Mouse (Mus musculus) liver, postnatal 0 days (tissue): ENCODE measurements at regions not wholly inside any gene's neighbourhood (a gene's known extent, or its start where the extent isn't known, plus 50 kb on each side); places are given as distances from the start of the nearest gene placed in this dataset.
A peak's percentile ranks its signal among the peaks of the same experiment; 100 is the strongest.

ENCODE experiments used
- ATAC-seq: fragments of 200-750 bp; cut with Nextera tagmentation; 2 replicates; pipeline ENCODE4 v1.8.0; 2017; ENCODE audit warnings: mild to moderate bottlenecking, moderate library complexity
- DNase-seq: peaks from one replicate; pipeline ENCODE4 v3.0.0-alpha.2; 2016
- H3K27ac ChIP-seq: fragments of 300-500 bp; sonication (generic); 2 replicates; pipeline ENCODE4 v1.5.1; 2014; ENCODE audit warnings: antibody characterized with exemption, moderate library complexity, mild to moderate bottlenecking, low read depth
- H3K27me3 ChIP-seq: fragments of 300-500 bp; sonication (generic); 2 replicates; pipeline ENCODE4 v1.6.1; 2014; ENCODE audit warnings: low read length, control low read depth, mixed read lengths; ENCODE audit not compliant: insufficient read depth
- H3K36me3 ChIP-seq: fragments of 300-500 bp; sonication (generic); replicated peaks from 2 replicates; pipeline ENCODE4 v1.6.1; 2014; ENCODE audit warnings: mild to moderate bottlenecking, control low read depth, low read length, moderate library complexity, mixed read lengths; ENCODE audit not compliant: insufficient read depth
- H3K4me1 ChIP-seq: fragments of 300-500 bp; sonication (generic); 2 replicates; pipeline ENCODE4 v1.6.1; 2014; ENCODE audit warnings: antibody characterized with exemption, mild to moderate bottlenecking, control low read depth; ENCODE audit not compliant: insufficient read depth
- H3K4me2 ChIP-seq: fragments of 300-500 bp; sonication (generic); 2 replicates; pipeline ENCODE4 v1.6.1; 2014; ENCODE audit warnings: low read depth, mild to moderate bottlenecking, low read length, moderate library complexity, mixed read lengths
- H3K4me3 ChIP-seq: fragments of 300-500 bp; sonication (generic); 2 replicates; pipeline ENCODE4 v1.5.1; 2014; ENCODE audit warnings: low read depth, low read length
- H3K9ac ChIP-seq: fragments of 300-500 bp; sonication (generic); replicated peaks from 2 replicates; pipeline ENCODE4 v1.6.1; 2014; ENCODE audit warnings: mild to moderate bottlenecking, moderate library complexity
- H3K9me3 ChIP-seq: fragments of 300-500 bp; sonication (generic); 2 replicates; pipeline ENCODE4 v1.6.1; 2016; ENCODE audit warnings: mild to moderate bottlenecking, control low read depth, low read length, mixed read lengths
- CTCF ChIP-seq: sonication (generic); IDR thresholded peaks from 2 replicates; pipeline ENCODE4 v1.5.1; 2016; ENCODE audit warnings: antibody characterized with exemption, low read depth
- EP300 ChIP-seq: IDR thresholded peaks from 2 replicates; pipeline ENCODE4 v1.6.1; 2016; ENCODE audit warnings: antibody characterized with exemption, low read depth, mild to moderate bottlenecking
- WGBS: fragments of 180-500 bp; shearing (Covaris S2); extraction: QIAGEN DNeasy Blood & Tissue Kit; methylation state at CpG from one replicate; pipeline ENCODE4 v1.1.7; 2014; ENCODE audit not compliant: insufficient replicate concordance; 5-methylcytosine and 5-hydroxymethylcytosine counted together

GRCm38 (mm10) chr5:111660447-111660846 is 73.3 kb upstream of the Gm26897 start:
- 75% methylated on average over 10 of the region's 10 CpGs for WGBS
- Histone ChIP-seq H3K4me2 (no peak overlapping the region), H3K27me3 (no peaks in the 10 kb centered on the region), H3K9me3 (no peaks in the 10 kb centered on the region), H3K4me1 (no peaks in the 10 kb centered on the region), H3K27ac (no peak overlapping the region), H3K9ac (no peak overlapping the region), H3K4me3 (no peak overlapping the region), H3K36me3 (no peaks in the 10 kb centered on the region)
- TF ChIP-seq CTCF, result no peak
- no peak for ATAC-seq
- DNase-seq, result no peak

GRCm38 (mm10) chr5:111660968-111661367 is 72.8 kb upstream of the Gm26897 start:
- no peak overlapping the region for H3K27ac ChIP-seq
- no peak for TF ChIP-seq EP300
- no peak for TF ChIP-seq CTCF
- 80% methylated on average over 6 of the region's 6 CpGs for WGBS
- H3K4me2 ChIP-seq, result no peak overlapping the region
- no peak for ATAC-seq
- H3K9me3 ChIP-seq, result no peaks in the 10 kb centered on the region
- H3K27me3 ChIP-seq, result no peaks in the 10 kb centered on the region
- H3K36me3 ChIP-seq, result no peaks in the 10 kb centered on the region
- no peak overlapping the region for H3K4me3 ChIP-seq
- no peak for DNase-seq
- H3K4me1 ChIP-seq, result no peaks in the 10 kb centered on the region
- H3K9ac ChIP-seq, result no peak overlapping the region

- H3K4me1 ChIP-seq, result no peaks in the 10 kb centered on the region
- H3K9me3 ChIP-seq, result no peaks in the 10 kb centered on the region
- H3K27me3 ChIP-seq, result no peaks in the 10 kb centered on the region
- no peak overlapping the region for H3K4me2 ChIP-seq
- no peak overlapping the region for H3K27ac ChIP-seq
- WGBS, result 73% methylated on average over 12 of the region's 12 CpGs
- TF ChIP-seq CTCF (no peak), EP300 (no peak)
- no peak for DNase-seq
- no peak for ATAC-seq
- no peak overlapping the region for H3K9ac ChIP-seq
- no peaks in the 10 kb centered on the region for H3K36me3 ChIP-seq
- no peak overlapping the region for H3K4me3 ChIP-seq
These were observed 71.8 kb upstream of the Gm26897 start for GRCm38 (mm10) chr5:111661971-111662370.

GRCm38 (mm10) chr5:111663831-111664230 is 69.9 kb upstream of the Gm26897 start:
- Histone ChIP-seq H3K4me1 (0 out of 2 replicates have a peak, but pooled peaks cover 2% of the 10 kb centered on the region), H3K36me3 (no peaks in the 10 kb centered on the region), H3K4me2 (no peak overlapping the region), H3K9me3 (no peaks in the 10 kb centered on the region), H3K4me3 (no peak overlapping the region), H3K27me3 (no peaks in the 10 kb centered on the region), H3K9ac (no peak overlapping the region), H3K27ac (no peak overlapping the region)
- DNase-seq, result no peak
- no peak for ATAC-seq
- no peak for TF ChIP-seq CTCF
- TF ChIP-seq EP300, result no peak
- WGBS, result 83% methylated on average over 7 of the region's 7 CpGs

- Histone ChIP-seq H3K9me3 (no peaks in the 10 kb centered on the region), H3K4me2 (no peak overlapping the region), H3K27me3 (no peaks in the 10 kb centered on the region), H3K36me3 (no peaks in the 10 kb centered on the region), H3K4me3 (no peak overlapping the region), H3K27ac (no peak overlapping the region), H3K9ac (no peak overlapping the region), H3K4me1 (0 out of 2 replicates have a peak, but pooled peaks cover 2% of the 10 kb centered on the region)
- 75% methylated on average over 19 of the region's 19 CpGs for WGBS
- DNase-seq, result no peak
- ATAC-seq, result no peak
- TF ChIP-seq EP300 (no peak), CTCF (no peak)
These were observed 68.3 kb upstream of the Gm26897 start for GRCm38 (mm10) chr5:111665406-111665805.

- no peaks in the 10 kb centered on the region for H3K36me3 ChIP-seq
- H3K9me3 ChIP-seq, result no peaks in the 10 kb centered on the region
- 0 out of 2 replicates have a peak, but pooled peaks cover 2% of the 10 kb centered on the region for H3K4me1 ChIP-seq
- DNase-seq, result no peak
- WGBS, result 64% methylated on average over 8 of the region's 8 CpGs
- no peak overlapping the region for H3K4me2 ChIP-seq
- H3K27ac ChIP-seq, result no peak overlapping the region
- no peak for ATAC-seq
- TF ChIP-seq EP300 (no peak), CTCF (no peak)
- H3K27me3 ChIP-seq, result no peaks in the 10 kb centered on the region
- H3K4me3 ChIP-seq, result no peak overlapping the region
- no peak overlapping the region for H3K9ac ChIP-seq
These were observed 67.7 kb upstream of the Gm26897 start for GRCm38 (mm10) chr5:111666007-111666406.

GRCm38 (mm10) chr5:111667901-111668300 is 65.8 kb upstream of the Gm26897 start:
- Histone ChIP-seq H3K4me3 (no peak overlapping the region), H3K27me3 (no peaks in the 10 kb centered on the region), H3K4me1 (0 out of 2 replicates have a peak, but pooled peaks cover 2% of the 10 kb centered on the region), H3K9ac (no peak overlapping the region), H3K4me2 (no peak overlapping the region), H3K9me3 (no peaks in the 10 kb centered on the region), H3K27ac (no peak overlapping the region), H3K36me3 (no peaks in the 10 kb centered on the region)
- DNase-seq (no peak), ATAC-seq (no peak)
- 66% methylated on average over 3 of the region's 3 CpGs for WGBS
- TF ChIP-seq EP300, result no peak
- TF ChIP-seq CTCF, result peak; percentile 59
